Mouse (Mus musculus) heart, embryonic 12.5 days (tissue): Measurements from ENCODE around the gene Grb2. TPM values are rescaled to one million over a fixed set of nuclear protein-coding genes. Genes with fewer than 3 reads are reported as not detected.
"Not testable (repeated sequence)": the region's sequence is repeated elsewhere in the genome, so short reads cannot be mapped to it uniquely, and the experiment has no call there.

ENCODE experiments used
- ATAC-seq: fragments of 200-750 bp; cut with Nextera tagmentation; 2 replicates; pipeline ENCODE4 v1.8.0; 2017; ENCODE audit warnings: moderate TSS enrichment, moderate library complexity; ENCODE audit not compliant: insufficient number of reproducible peaks, low FRiP score
- H3K27ac ChIP-seq: fragments of 300-500 bp; sonication (generic); 2 replicates; pipeline ENCODE4 v1.5.1; 2016; ENCODE audit warnings: mild to moderate bottlenecking, moderate library complexity; ENCODE audit not compliant: poor library complexity, severe bottlenecking
- H3K27me3 ChIP-seq: fragments of 300-500 bp; sonication (generic); replicated peaks from 2 replicates; pipeline ENCODE4 v1.6.1; 2016; ENCODE audit warnings: mild to moderate bottlenecking, moderate library complexity
- H3K36me3 ChIP-seq: fragments of 300-500 bp; sonication (generic); 2 replicates; pipeline ENCODE4 v1.6.1; 2016; ENCODE audit warnings: mild to moderate bottlenecking, moderate library complexity
- H3K4me1 ChIP-seq: fragments of 300-500 bp; sonication (generic); replicated peaks from 2 replicates; pipeline ENCODE4 v1.6.1; 2016; ENCODE audit warnings: mild to moderate bottlenecking
- H3K4me2 ChIP-seq: fragments of 300-500 bp; sonication (generic); 2 replicates; pipeline ENCODE4 v1.6.1; 2016; ENCODE audit warnings: mild to moderate bottlenecking, moderate library complexity
- H3K4me3 ChIP-seq: fragments of 300-500 bp; sonication (generic); 2 replicates; pipeline ENCODE4 v1.5.1; 2016; ENCODE audit warnings: mild to moderate bottlenecking
- H3K9ac ChIP-seq: fragments of 300-500 bp; sonication (generic); 2 replicates; pipeline ENCODE4 v1.6.1; 2016; ENCODE audit warnings: mild to moderate bottlenecking, moderate library complexity
- H3K9me3 ChIP-seq: fragments of 300-500 bp; sonication (generic); replicated peaks from 2 replicates; pipeline ENCODE4 v1.6.1; 2016; ENCODE audit warnings: mild to moderate bottlenecking, moderate library complexity
- WGBS: fragments of 180-500 bp; shearing (Covaris S2); methylation state at CpG from one replicate; pipeline ENCODE4 v1.1.7; 2016; 5-methylcytosine and 5-hydroxymethylcytosine counted together
- polyA plus RNA-seq: library from polyadenylated mRNA; unstranded; fragments of >200 nt; fragmentation: Nextera tagmentation; extraction: Ambion mirVana; gene quantifications from 2 replicates; pipeline ENCODE4 v1.2.1, GENCODE M21; 2016

Gene Grb2
- polyA plus RNA-seq, 1 experiment from 2014 or later: 95.9 TPM

- not testable (repeated sequence) for ATAC-seq, H3K27me3 ChIP-seq, H3K9me3 ChIP-seq, H3K9ac ChIP-seq, H3K4me1 ChIP-seq, H3K4me3 ChIP-seq, H3K27ac ChIP-seq, H3K4me2 ChIP-seq
- peaks cover 38% of the 10 kb centered on the region for H3K36me3 ChIP-seq
- WGBS: 77% methylated on average over 14 of the region's 14 CpGs
These were observed 62.9 kb downstream of the Grb2 start for GRCm38 (mm10) chr11:115645498-115645897.

GRCm38 (mm10) chr11:115644308-115644707 is 64.1 kb downstream of the Grb2 start:
- 90% methylated on average over 13 of the region's 13 CpGs for WGBS
- peaks cover 38% of the 10 kb centered on the region for H3K36me3 ChIP-seq

GRCm38 (mm10) chr11:115643265-115643664 is 65.1 kb downstream of the Grb2 start:
- no peaks in the 10 kb centered on the region for H3K4me1 ChIP-seq
- 63% methylated on average over 10 of the region's 10 CpGs for WGBS
- no peak overlapping the region for H3K4me3 ChIP-seq
- no peak for ATAC-seq
- no peak overlapping the region for H3K9ac ChIP-seq
- H3K27me3 ChIP-seq: no peaks in the 10 kb centered on the region
- no peak overlapping the region for H3K4me2 ChIP-seq
- no peak overlapping the region for H3K27ac ChIP-seq
- peaks cover 31% of the 10 kb centered on the region for H3K36me3 ChIP-seq
- no peaks in the 10 kb centered on the region for H3K9me3 ChIP-seq

More at GRCm38 (mm10) chr11:115644308-115644707, 64.1 kb downstream of the Grb2 start:
- Histone ChIP-seq H3K4me2 (no peak overlapping the region), H3K27ac (no peak overlapping the region), H3K27me3 (no peaks in the 10 kb centered on the region), H3K4me3 (no peak overlapping the region), H3K9me3 (no peaks in the 10 kb centered on the region), H3K4me1 (no peaks in the 10 kb centered on the region), H3K9ac (no peak overlapping the region)
- ATAC-seq: no peak

- no peak for ATAC-seq
- WGBS: 87% methylated on average over 2 of the region's 2 CpGs
- no peak overlapping the region for H3K4me2 ChIP-seq
- no peaks in the 10 kb centered on the region for H3K27me3 ChIP-seq
- H3K27ac ChIP-seq: no peak overlapping the region
- H3K9ac ChIP-seq: no peak overlapping the region
- H3K36me3 ChIP-seq: peaks cover 25% of the 10 kb centered on the region
- no peaks in the 10 kb centered on the region for H3K4me1 ChIP-seq
- H3K9me3 ChIP-seq: no peaks in the 10 kb centered on the region
- H3K4me3 ChIP-seq: no peak overlapping the region
These were observed 65.7 kb downstream of the Grb2 start for GRCm38 (mm10) chr11:115642705-115643104.

GRCm38 (mm10) chr11:115641664-115642036 is 66.7 kb downstream of the Grb2 start:
- Histone ChIP-seq H3K4me2 (no peak overlapping the region), H3K9ac (peak overlapping the region; percentile 20), H3K36me3 (peaks cover 20% of the 10 kb centered on the region), H3K4me3 (no peak overlapping the region), H3K4me1 (no peaks in the 10 kb centered on the region), H3K27me3 (no peaks in the 10 kb centered on the region), H3K27ac (no peak overlapping the region), H3K9me3 (no peaks in the 10 kb centered on the region; the same call in 1 of the 2 replicates)
- ATAC-seq: no peak
- 90% methylated on average over 4 of the region's 4 CpGs for WGBS

- Histone ChIP-seq H3K9me3 (no peaks in the 10 kb centered on the region; the same call in 1 of the 2 replicates), H3K36me3 (peaks cover 16% of the 10 kb centered on the region), H3K27ac (no peak overlapping the region), H3K27me3 (no peaks in the 10 kb centered on the region), H3K4me3 (no peak overlapping the region), H3K4me2 (no peak overlapping the region), H3K9ac (peak overlapping the region; percentile 20), H3K4me1 (no peaks in the 10 kb centered on the region)
- WGBS: 47% methylated on average over 14 of the region's 14 CpGs
- ATAC-seq: no peak
These were observed 67.3 kb downstream of the Grb2 start for GRCm38 (mm10) chr11:115640978-115641663.

- WGBS: 77% methylated on average over 3 of the region's 4 CpGs
- Histone ChIP-seq H3K27ac (no peak overlapping the region), H3K4me2 (no peak overlapping the region), H3K9me3 (no peaks in the 10 kb centered on the region; the same call in 1 of the 2 replicates), H3K27me3 (no peaks in the 10 kb centered on the region), H3K4me1 (no peaks in the 10 kb centered on the region), H3K36me3 (peaks cover 10% of the 10 kb centered on the region), H3K9ac (no peak overlapping the region), H3K4me3 (no peak overlapping the region)
- no peak for ATAC-seq
These were observed 68.0 kb downstream of the Grb2 start for GRCm38 (mm10) chr11:115640311-115640828.

GRCm38 (mm10) chr11:115639540-115639939 is 68.9 kb downstream of the Grb2 start:
- no peaks in the 10 kb centered on the region; the same call in 1 of the 2 replicates for H3K9me3 ChIP-seq
- 79% methylated on average over 4 of the region's 4 CpGs for WGBS
- H3K9ac ChIP-seq: peak overlapping the region; percentile 31; the same call in 1 of the 2 replicates
- no peak overlapping the region for H3K27ac ChIP-seq
- H3K36me3 ChIP-seq: peaks cover 5% of the 10 kb centered on the region
- H3K4me2 ChIP-seq: no peak overlapping the region
- H3K27me3 ChIP-seq: no peaks in the 10 kb centered on the region
- H3K4me1 ChIP-seq: no peaks in the 10 kb centered on the region
- no peak for ATAC-seq
- H3K4me3 ChIP-seq: no peak overlapping the region

GRCm38 (mm10) chr11:115638498-115639409 is 69.6 kb downstream of the Grb2 start:
- peak overlapping the region; percentile 31; the same call in 1 of the 2 replicates for H3K9ac ChIP-seq
- no peak overlapping the region for H3K27ac ChIP-seq
- H3K36me3 ChIP-seq: no peaks in the 10 kb centered on the region
- H3K4me3 ChIP-seq: no peak overlapping the region
- no peaks in the 10 kb centered on the region; the same call in 1 of the 2 replicates for H3K9me3 ChIP-seq
- no peak overlapping the region for H3K4me2 ChIP-seq
- H3K4me1 ChIP-seq: no peaks in the 10 kb centered on the region
- ATAC-seq: no peak
- WGBS: 61% methylated on average over 5 of the region's 5 CpGs
- no peaks in the 10 kb centered on the region for H3K27me3 ChIP-seq

- H3K4me3 ChIP-seq: no peak overlapping the region
- H3K9ac ChIP-seq: no peak overlapping the region
- no peaks in the 10 kb centered on the region for H3K36me3 ChIP-seq
- ATAC-seq: no peak
- no peak overlapping the region for H3K4me2 ChIP-seq
- H3K27ac ChIP-seq: no peak overlapping the region
- WGBS: 72% methylated on average over 3 of the region's 3 CpGs
- H3K9me3 ChIP-seq: no peaks in the 10 kb centered on the region; the same call in 1 of the 2 replicates
- no peaks in the 10 kb centered on the region for H3K27me3 ChIP-seq
- no peaks in the 10 kb centered on the region for H3K4me1 ChIP-seq
These were observed 71.4 kb downstream of the Grb2 start for GRCm38 (mm10) chr11:115636960-115637359.

- no peak overlapping the region for H3K9ac ChIP-seq
- no peaks in the 10 kb centered on the region; the same call in 1 of the 2 replicates for H3K9me3 ChIP-seq
- no peak for ATAC-seq
- H3K4me2 ChIP-seq: no peak overlapping the region
- no peak overlapping the region for H3K27ac ChIP-seq
- no peaks in the 10 kb centered on the region for H3K27me3 ChIP-seq
- no peaks in the 10 kb centered on the region for H3K36me3 ChIP-seq
- 64% methylated on average over 8 of the region's 8 CpGs for WGBS
- no peak overlapping the region for H3K4me3 ChIP-seq
- H3K4me1 ChIP-seq: no peaks in the 10 kb centered on the region
These were observed 72.9 kb downstream of the Grb2 start for GRCm38 (mm10) chr11:115635484-115635883.
